ENCODE assay signal across 21 mouse cellular contexts in genomic region chr17:26868756-26869155, GRCm38 (mm10). TPM values are rescaled to one million over a fixed set of nuclear protein-coding genes. Genes with fewer than 3 reads are reported as not detected.
DNase-seq lines count a peak whose midpoint lies in the region; ATAC-seq lines count a peak whose summit lies in the region.
"Had no signal": no experiment of that assay in that cellular context is flagged by ENCODE, and none has a peak within 500 bp of the region (broad histone marks: within the 10 kb centered on the region; RNA-seq: fewer than 3 reads in every experiment).

No protein-coding gene starts in this region.

- peaks cover 58% of the 10 kb centered on the region for H3K4me1 ChIP-seq in heart, embryonic 13.5 days
- H3K4me1 ChIP-seq in intestine, embryonic 15.5 days (replicated peaks): 0 out of 2 replicates have a peak, but pooled peaks cover 3% of the 10 kb centered on the region
- H3K4me1 ChIP-seq in hindbrain, embryonic 11.5 days (replicated peaks; ENCODE audit: control insufficient read depth, insufficient read depth, low read length): no peaks in the 10 kb centered on the region
- H3K4me1 ChIP-seq: embryonic facial prominence, embryonic 13.5 days; forebrain, embryonic 13.5 days; hindbrain, embryonic 13.5 days; limb, embryonic 13.5 days; midbrain, embryonic 12.5 days had no signal

- no peaks in the 10 kb centered on the region for H3K36me3 ChIP-seq in heart, embryonic 13.5 days
- H3K36me3 ChIP-seq in intestine, embryonic 15.5 days: no peaks in the 10 kb centered on the region
- no peaks in the 10 kb centered on the region for H3K36me3 ChIP-seq in hindbrain, embryonic 11.5 days (ENCODE audit: control insufficient read depth, insufficient read depth, low read length)
- H3K36me3 ChIP-seq: embryonic facial prominence, embryonic 13.5 days; hindbrain, embryonic 13.5 days; limb, embryonic 13.5 days; lung, embryonic 15.5 days; midbrain, embryonic 12.5 days had no signal

- peak overlapping the region; percentile 69 for H3K9ac ChIP-seq in heart, embryonic 13.5 days
- no peak overlapping the region for H3K9ac ChIP-seq in intestine, embryonic 15.5 days
- no peak overlapping the region for H3K9ac ChIP-seq in hindbrain, embryonic 11.5 days (ENCODE audit: low read depth, low read length)
- H3K9ac ChIP-seq: embryonic facial prominence, embryonic 13.5 days; forebrain, embryonic 13.5 days; hindbrain, embryonic 13.5 days; limb, embryonic 13.5 days; lung, embryonic 15.5 days; midbrain, embryonic 12.5 days had no signal

- H3K27me3 ChIP-seq in heart, embryonic 13.5 days (replicated peaks): no peaks in the 10 kb centered on the region
- H3K27me3 ChIP-seq in intestine, embryonic 15.5 days (replicated peaks): 0 out of 2 replicates have a peak, but pooled peaks cover 3% of the 10 kb centered on the region
- no peaks in the 10 kb centered on the region for H3K27me3 ChIP-seq in hindbrain, embryonic 11.5 days (ENCODE audit: control insufficient read depth, insufficient read depth, low read length)
- H3K27me3 ChIP-seq: embryonic facial prominence, embryonic 13.5 days; lung, embryonic 15.5 days had no signal

- H3K27ac ChIP-seq in heart, embryonic 13.5 days (replicated peaks): peak overlapping the region; percentile 97
- no peak overlapping the region for H3K27ac ChIP-seq in intestine, embryonic 15.5 days
- H3K27ac ChIP-seq in hindbrain, embryonic 11.5 days (ENCODE audit: low read depth, low read length): no peak overlapping the region
- H3K27ac ChIP-seq: embryonic facial prominence, embryonic 13.5 days; forebrain, embryonic 13.5 days; hindbrain, embryonic 13.5 days; limb, embryonic 13.5 days; lung, embryonic 15.5 days; midbrain, embryonic 12.5 days had no signal

- peak overlapping the region; percentile 21 for H3K4me3 ChIP-seq in heart, embryonic 13.5 days
- no peak overlapping the region for H3K4me3 ChIP-seq in intestine, embryonic 15.5 days (replicated peaks)
- no peak overlapping the region for H3K4me3 ChIP-seq in hindbrain, embryonic 11.5 days (ENCODE audit: low read depth, low read length)
- H3K4me3 ChIP-seq: embryonic facial prominence, embryonic 13.5 days; forebrain, embryonic 13.5 days; hindbrain, embryonic 13.5 days; limb, embryonic 13.5 days; lung, embryonic 15.5 days; midbrain, embryonic 12.5 days; myocyte had no signal

- peak overlapping the region; percentile 56 for H3K4me2 ChIP-seq in heart, embryonic 13.5 days
- H3K4me2 ChIP-seq in intestine, embryonic 15.5 days (replicated peaks): no peak overlapping the region
- no peak overlapping the region for H3K4me2 ChIP-seq in hindbrain, embryonic 11.5 days (replicated peaks; ENCODE audit: low read depth, low read length)
- H3K4me2 ChIP-seq: embryonic facial prominence, embryonic 13.5 days; forebrain, embryonic 13.5 days; hindbrain, embryonic 13.5 days; limb, embryonic 13.5 days; lung, embryonic 15.5 days; midbrain, embryonic 12.5 days had no signal

- DNase-seq in adrenal gland, postnatal 14 days: peak; percentile 40
- DNase-seq in adrenal gland, adult (ENCODE audit: inconsistent age in 2 of 2, low spot score in 1 of 2): no peak
- peak; percentile 34 for DNase-seq in gonadal fat pad, adult 2 months (ENCODE audit: low read depth)
- DNase-seq in hindbrain, embryonic 11.5 days (ENCODE audit: low spot score): no peak
- no peak for DNase-seq in urinary bladder, postnatal 25 days (ENCODE audit: low spot score)
- DNase-seq: adrenal gland, postnatal 36 days; B cell, adult 2 months; kidney, adult 18-20 months; thymus, adult 18-20 months had no signal

- no peaks in the 10 kb centered on the region for H3K9me3 ChIP-seq in heart, embryonic 13.5 days
- no peaks in the 10 kb centered on the region for H3K9me3 ChIP-seq in intestine, embryonic 15.5 days
- no peaks in the 10 kb centered on the region for H3K9me3 ChIP-seq in hindbrain, embryonic 11.5 days (ENCODE audit: control insufficient read depth, low read length)
- H3K9me3 ChIP-seq: embryonic facial prominence, embryonic 13.5 days; forebrain, embryonic 13.5 days; hindbrain, embryonic 13.5 days; limb, embryonic 13.5 days; lung, embryonic 15.5 days; midbrain, embryonic 12.5 days had no signal

- peak; percentile 78; the same call in 1 of the 2 replicates for ATAC-seq in heart, embryonic 13.5 days (ENCODE audit: extremely low read depth, insufficient number of reproducible peaks, low FRiP score, low TSS enrichment)
- peak; percentile 51 for ATAC-seq in intestine, embryonic 15.5 days
- no peak for ATAC-seq in megakaryocyte, adult 5-6 weeks (ENCODE audit: poor library complexity, severe bottlenecking)
- ATAC-seq in hindbrain, embryonic 11.5 days (ENCODE audit: low FRiP score): no peak
- ATAC-seq: forebrain, embryonic 13.5 days had no signal

- WGBS in heart, embryonic 13.5 days: 13% methylated on average over 5 of the region's 5 CpGs
- 27% methylated on average over 5 of the region's 5 CpGs for WGBS in intestine, embryonic 15.5 days
- 39% methylated on average over 5 of the region's 5 CpGs for WGBS in hindbrain, embryonic 11.5 days

RNA-seq across cellular contexts. Expression of gene Nkx2-5, which starts 23.9 kb away (rescaled TPM):
- not detected in 2 replicates for total RNA-seq in adrenal gland, postnatal 14 days (2021)
- polyA plus RNA-seq in gonadal fat pad, adult 2 months (2012; rRNA removed): not detected in 2 replicates
- polyA plus RNA-seq in heart, embryonic 13.5 days (2015; fragmentation: Nextera tagmentation; extraction: Ambion mirVana): 136 and 142 TPM in 2 replicates
- polyA plus RNA-seq in intestine, embryonic 15.5 days (2015; fragmentation: Nextera tagmentation; extraction: Ambion mirVana): 0.14 TPM in 1 of 2 replicates, not detected in the other
- not detected in 2 replicates for total RNA-seq in megakaryocyte, adult 5-6 weeks (2015)
- total RNA-seq in megakaryocyte, adult 5-6 weeks (2017): not detected in 2 replicates
- not detected in 2 replicates for polyA plus RNA-seq in hindbrain, embryonic 11.5 days (2014; fragmentation: Nextera tagmentation; extraction: Ambion mirVana)
- total RNA-seq: adrenal gland, postnatal 36 days; gastrocnemius, adult 18-20 months had no signal
- polyA plus RNA-seq: forebrain, embryonic 13.5 days; large intestine, adult 2 months; limb, embryonic 13.5 days; midbrain, embryonic 12.5 days had no signal

RNA-seq across cellular contexts. Expression of gene Kifc5b, which starts 48.1 kb away (rescaled TPM):
- 5.0 and 5.2 TPM in 2 replicates for total RNA-seq in adrenal gland, postnatal 14 days (2021)
- polyA plus RNA-seq in gonadal fat pad, adult 2 months (2012; rRNA removed): 2.5 TPM in 2 replicates
- polyA plus RNA-seq in heart, embryonic 13.5 days (2015; fragmentation: Nextera tagmentation; extraction: Ambion mirVana): 6.3 and 7.0 TPM in 2 replicates
- polyA plus RNA-seq in intestine, embryonic 15.5 days (2015; fragmentation: Nextera tagmentation; extraction: Ambion mirVana): 5.1 and 6.5 TPM in 2 replicates
- 4.1 and 4.5 TPM in 2 replicates for total RNA-seq in megakaryocyte, adult 5-6 weeks (2015)
- total RNA-seq in megakaryocyte, adult 5-6 weeks (2017): 10.8 and 13.8 TPM in 2 replicates
- polyA plus RNA-seq in hindbrain, embryonic 11.5 days (2014; fragmentation: Nextera tagmentation; extraction: Ambion mirVana): 4.6 and 5.9 TPM in 2 replicates

Comparison
In these comparisons a context has a peak if more than half of its experiments do, and no peak if none do; other contexts are left out.
1. DNase-seq: peak in adrenal gland, postnatal 14 days (single experiment) and gonadal fat pad, adult 2 months (single experiment); none in adrenal gland, adult (0 of 2), hindbrain, embryonic 11.5 days (single experiment) and urinary bladder, postnatal 25 days (single experiment).
2. ATAC-seq: peak in heart, embryonic 13.5 days (single experiment) and intestine, embryonic 15.5 days (single experiment); none in megakaryocyte, adult 5-6 weeks (single experiment) and hindbrain, embryonic 11.5 days (single experiment).
3. RNA of gene Nkx2-5, which starts 23.9 kb away (polyA plus RNA-seq): 136 to 142 TPM in heart, embryonic 13.5 days; 0.14 TPM in intestine, embryonic 15.5 days, not detected in gonadal fat pad, adult 2 months and not detected in hindbrain, embryonic 11.5 days; every median in the first group is over 100 times any median in the second.